Mouse (Mus musculus) brain, embryonic 14.5 days (tissue): ENCODE data around the gene Alox8.

ENCODE experiments used
- CTCF ChIP-seq: fragments of 200-500 bp; IDR thresholded peaks from 2 replicates; pipeline ENCODE4 v1.5.1; 2012; ENCODE audit warnings: inconsistent platforms, mild to moderate bottlenecking, moderate library complexity, borderline replicate concordance; ENCODE audit not compliant: insufficient read depth, insufficient read length; ENCODE audit errors: extremely low read depth
- POLR2A ChIP-seq: fragments of 200-500 bp; IDR thresholded peaks from 2 replicates; pipeline ENCODE4 v1.6.1; 2012; ENCODE audit warnings: mild to moderate bottlenecking, inconsistent platforms, borderline replicate concordance; ENCODE audit not compliant: poor library complexity, insufficient read depth, insufficient read length, severe bottlenecking; ENCODE audit errors: extremely low read depth

DNA sequence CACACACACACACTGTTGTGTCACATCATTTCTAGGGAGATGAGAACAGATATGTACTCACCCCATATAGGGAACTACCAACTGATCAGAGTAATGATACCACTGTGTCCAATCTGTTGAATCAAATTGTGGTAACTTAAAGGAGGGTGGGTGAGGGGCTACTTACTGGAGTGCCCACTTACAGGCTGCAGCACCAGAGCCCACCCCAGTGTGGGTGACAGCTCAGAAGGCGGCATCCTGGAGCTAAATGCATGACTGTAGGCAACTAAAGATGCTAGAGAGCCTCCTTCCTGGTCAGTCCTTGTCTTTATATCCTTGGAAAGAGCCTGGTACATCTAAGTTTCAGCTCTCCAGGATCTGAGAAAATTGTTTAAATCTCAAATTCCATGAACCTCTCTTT is 1.6 kb upstream of the Alox8 start:
- TF ChIP-seq POLR2A (no peak), CTCF (no peak)
